Mouse (Mus musculus) C2C12 (cell line): ENCODE data around the gene Rpl34. TPM values are rescaled to one million over a fixed set of nuclear protein-coding genes. Genes with fewer than 3 reads are reported as not detected.

ENCODE experiments used
- H3K27me3 ChIP-seq: one replicate; pipeline ENCODE4 v1.6.1; 2011; ENCODE audit not compliant: control insufficient read depth, insufficient read depth, insufficient read length
- H3K36me3 ChIP-seq: one replicate; pipeline ENCODE4 v1.6.1; 2011; ENCODE audit not compliant: control insufficient read depth, insufficient read depth
- H3K4me3 ChIP-seq: one replicate; pipeline ENCODE4 v1.5.1; 2011; ENCODE audit warnings: mild to moderate bottlenecking, control low read depth; ENCODE audit not compliant: poor library complexity, insufficient read depth, severe bottlenecking
- H3K79me2 ChIP-seq: one replicate; pipeline ENCODE4 v1.6.1; 2011; ENCODE audit not compliant: control insufficient read depth, insufficient read depth
- H3K79me3 ChIP-seq: one replicate; pipeline ENCODE4 v1.6.1; 2011; ENCODE audit warnings: low read depth, control low read depth
- H3ac ChIP-seq: one replicate; pipeline ENCODE3; 2011; ENCODE audit warnings: low read depth; ENCODE audit not compliant: control insufficient read depth, insufficient read length
- CEBPB ChIP-seq: IDR thresholded peaks from one replicate; pipeline ENCODE4 v1.6.1; 2011; ENCODE audit warnings: low read depth, mild to moderate bottlenecking, control low read depth, moderate library complexity
- CTCF ChIP-seq: IDR thresholded peaks from one replicate; pipeline ENCODE4 v1.5.1; 2011; ENCODE audit not compliant: control insufficient read depth, insufficient read depth, insufficient read length
- FOSL1 ChIP-seq: IDR thresholded peaks from one replicate; pipeline ENCODE4 v1.8.0; 2011; ENCODE audit warnings: mild to moderate bottlenecking, low read length; ENCODE audit not compliant: poor library complexity, insufficient read depth, severe bottlenecking
- MAX ChIP-seq: IDR thresholded peaks from one replicate; pipeline ENCODE4 v1.6.1; 2011; ENCODE audit warnings: mild to moderate bottlenecking, control low read depth
- MYOD1 ChIP-seq: IDR thresholded peaks from one replicate; pipeline ENCODE4 v1.6.1; 2011; ENCODE audit warnings: low read depth; ENCODE audit not compliant: control insufficient read depth, insufficient read length
- MYOG ChIP-seq: IDR thresholded peaks from one replicate; pipeline ENCODE4 v1.6.1; 2011; ENCODE audit not compliant: control insufficient read depth, insufficient read length; ENCODE audit errors: extremely low read depth
- USF1 ChIP-seq: IDR thresholded peaks from one replicate; pipeline ENCODE4 v1.6.1; 2011; ENCODE audit warnings: low read depth, mild to moderate bottlenecking, control low read depth, moderate library complexity
- polyA plus RNA-seq: library from polyadenylated mRNA; unstranded; fragments of >200 nt; fragmentation: generic; extraction: Trizol; gene quantifications from one replicate; pipeline ENCODE4 v1.2.1, GENCODE M21; 2012; ENCODE audit warnings: missing spikeins

Gene Rpl34
- polyA plus RNA-seq, 1 experiment: 2,364 TPM

DNA sequence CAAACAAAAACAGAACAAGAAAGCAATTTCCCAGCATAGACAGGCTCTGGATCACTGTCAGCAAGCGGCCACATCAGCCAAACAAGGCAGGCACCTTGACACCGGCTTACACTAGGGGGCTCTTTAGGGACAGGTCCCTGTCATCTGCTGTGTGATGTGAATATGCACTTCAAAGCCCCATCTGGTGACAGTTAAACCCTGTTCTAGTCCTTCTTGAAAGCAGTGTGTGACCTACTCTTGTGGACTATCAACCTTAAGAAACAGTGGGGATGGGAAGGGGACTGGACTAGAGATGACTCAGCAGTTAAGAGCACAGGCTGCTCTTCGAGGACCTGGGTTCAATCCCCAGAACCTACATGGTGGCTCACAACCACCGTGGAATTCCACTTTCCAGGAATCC, 32.6 kb downstream of the Rpl34 start:
- no peak for TF ChIP-seq MYOD1
- no peak for TF ChIP-seq CEBPB
- Histone ChIP-seq H3K79me3 (peaks cover 6% of the 10 kb centered on the region), H3K79me2 (peaks cover 20% of the 10 kb centered on the region), H3K27me3 (no peaks in the 10 kb centered on the region), H3K36me3 (peaks cover 46% of the 10 kb centered on the region), H3K4me3 (no peak overlapping the region), H3ac (no peak overlapping the region)

DNA sequence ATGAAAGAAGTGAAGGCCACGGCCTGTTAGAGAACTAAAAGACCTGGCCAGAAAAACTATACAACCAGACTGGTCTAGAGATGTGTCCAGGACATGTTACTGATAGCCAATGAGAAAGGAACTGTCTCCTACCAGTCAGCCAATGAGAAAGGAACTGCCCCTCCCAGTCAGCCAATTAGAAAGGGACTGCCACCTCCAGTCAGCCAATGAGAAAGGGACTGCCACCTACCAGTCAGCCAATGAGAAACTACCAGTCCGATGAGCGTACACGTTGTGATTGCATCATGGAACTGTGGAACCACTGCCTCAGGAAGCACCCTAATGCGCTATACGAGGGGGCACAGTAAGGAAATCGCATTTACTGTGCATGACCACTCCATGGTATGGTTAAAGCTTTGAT, 35.5 kb downstream of the Rpl34 start:
- Histone ChIP-seq H3K79me3 (peaks cover 5% of the 10 kb centered on the region), H3K79me2 (peaks cover 18% of the 10 kb centered on the region), H3ac (no peak overlapping the region), H3K36me3 (peaks cover 24% of the 10 kb centered on the region), H3K4me3 (no peak overlapping the region), H3K27me3 (no peaks in the 10 kb centered on the region)
- no peak for TF ChIP-seq MYOG
- TF ChIP-seq USF1: no peak
- TF ChIP-seq CTCF: no peak
- no peak for TF ChIP-seq FOSL1
- no peak for TF ChIP-seq MYOD1
- TF ChIP-seq CEBPB: no peak
- no peak for TF ChIP-seq MAX

DNA sequence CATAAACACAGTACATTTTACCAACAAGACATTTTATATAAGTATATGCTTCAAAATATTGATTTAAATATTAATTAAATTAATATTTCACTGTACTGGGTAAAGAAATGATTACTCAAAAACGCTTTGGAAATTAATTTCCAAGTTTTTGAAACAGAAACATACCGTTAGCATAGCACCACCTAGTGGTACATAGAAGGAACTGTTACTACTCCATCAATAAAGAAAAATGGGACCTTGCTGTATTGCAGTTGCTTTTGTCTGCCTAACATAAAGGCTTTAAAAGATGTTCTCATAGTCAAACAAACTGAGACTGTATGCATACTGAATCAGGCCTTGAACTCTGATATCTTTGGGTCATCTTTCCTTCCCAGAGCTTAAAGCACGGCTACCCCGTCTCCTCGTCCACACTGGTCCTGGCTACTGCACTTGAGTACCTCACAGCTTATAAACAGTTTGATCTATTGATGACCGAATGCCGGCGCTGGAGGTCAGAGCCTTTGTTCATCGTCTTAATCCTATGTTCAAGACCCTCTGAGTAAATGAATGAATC, 36.1 kb downstream of the Rpl34 start:
- Histone ChIP-seq H3K27me3 (no peaks in the 10 kb centered on the region), H3K79me3 (peaks cover 5% of the 10 kb centered on the region), H3K36me3 (peaks cover 19% of the 10 kb centered on the region), H3K4me3 (no peak overlapping the region), H3K79me2 (peaks cover 12% of the 10 kb centered on the region), H3ac (no peak overlapping the region)
- TF ChIP-seq CTCF (no peak), MAX (no peak), CEBPB (no peak), FOSL1 (no peak), MYOD1 (no peak), USF1 (no peak), MYOG (no peak)

DNA sequence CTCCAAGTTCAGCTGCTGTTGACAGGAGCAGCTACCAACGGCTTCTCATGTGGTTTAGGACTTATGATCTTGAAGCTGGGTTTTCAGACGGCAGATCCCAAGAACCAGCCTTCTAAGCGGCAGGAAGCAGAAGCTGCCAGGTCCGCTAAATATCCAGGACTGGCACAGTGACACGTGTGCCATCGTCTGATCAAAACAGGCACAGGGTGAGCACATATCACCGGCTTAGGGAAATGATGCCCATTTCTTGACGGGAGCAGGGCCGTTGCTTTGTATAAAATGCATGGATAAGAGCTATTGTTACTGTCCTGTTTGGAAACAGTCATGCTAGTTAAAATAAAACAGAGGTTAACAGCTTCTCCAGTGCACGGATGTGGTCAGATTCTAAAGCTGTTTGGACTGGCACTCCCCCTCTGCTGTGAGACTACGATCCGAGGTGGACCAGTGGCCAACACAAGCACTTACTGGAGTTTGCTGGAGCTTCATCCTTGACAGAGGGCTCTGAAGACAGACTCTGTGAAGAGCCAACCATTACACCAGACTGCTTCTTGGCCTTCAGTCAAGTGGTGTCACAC, 38.5 kb downstream of the Rpl34 start:
- no peaks in the 10 kb centered on the region for H3K27me3 ChIP-seq
- no peaks in the 10 kb centered on the region for H3K79me2 ChIP-seq
- no peak for TF ChIP-seq CTCF
- no peak for TF ChIP-seq MAX
- TF ChIP-seq CEBPB: no peak
- no peak for TF ChIP-seq MYOD1
- no peak for TF ChIP-seq MYOG
- TF ChIP-seq USF1: no peak
- no peak for TF ChIP-seq FOSL1
- H3K4me3 ChIP-seq: no peak overlapping the region
- peaks cover 11% of the 10 kb centered on the region for H3K36me3 ChIP-seq
- no peaks in the 10 kb centered on the region for H3K79me3 ChIP-seq
- no peak overlapping the region for H3ac ChIP-seq

DNA sequence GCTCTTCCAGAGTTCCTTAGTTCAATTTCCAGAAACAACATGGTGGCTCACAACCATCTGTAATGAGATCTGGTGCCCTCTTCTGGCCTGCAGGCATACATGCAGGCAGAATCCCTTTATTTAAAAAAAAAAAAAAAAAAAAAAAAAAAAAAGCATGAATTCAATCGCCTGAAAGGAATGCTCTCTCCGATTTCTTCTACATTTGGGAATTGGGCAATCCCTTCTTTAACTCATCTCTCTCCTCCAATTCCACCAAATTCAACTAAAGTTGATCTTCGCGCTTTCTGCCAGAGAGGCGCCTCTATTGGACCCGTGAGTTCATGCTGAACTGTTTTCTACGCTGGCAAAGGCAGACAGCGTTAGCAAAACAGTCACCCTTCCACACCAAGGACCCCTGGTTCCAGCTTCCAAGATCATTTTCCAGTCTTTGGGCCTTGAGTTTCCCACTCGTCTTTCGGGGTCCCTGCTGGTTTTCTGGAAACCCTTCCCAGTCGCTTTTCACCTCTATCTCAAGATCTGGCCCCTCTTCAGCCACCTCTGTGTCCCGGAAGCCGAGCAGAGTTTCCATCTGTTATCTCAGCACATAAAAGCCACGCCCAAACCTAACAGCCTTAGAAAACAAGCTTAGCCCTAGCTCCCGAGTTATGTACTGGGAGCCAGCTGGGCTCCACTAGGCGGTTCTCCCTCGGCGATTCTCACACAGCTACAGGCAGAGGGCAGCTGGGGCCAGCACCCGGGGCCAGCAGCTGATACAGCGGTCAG, 39.2 kb downstream of the Rpl34 start:
- H3K27me3 ChIP-seq: no peaks in the 10 kb centered on the region
- H3K36me3 ChIP-seq: peaks cover 9% of the 10 kb centered on the region
- no peaks in the 10 kb centered on the region for H3K79me3 ChIP-seq
- no peak overlapping the region for H3K4me3 ChIP-seq
- no peaks in the 10 kb centered on the region for H3K79me2 ChIP-seq
- TF ChIP-seq CEBPB (no peak), FOSL1 (no peak), MYOG (no peak), MAX (no peak), MYOD1 (no peak), USF1 (no peak), CTCF (no peak)
- H3ac ChIP-seq: no peak overlapping the region

DNA sequence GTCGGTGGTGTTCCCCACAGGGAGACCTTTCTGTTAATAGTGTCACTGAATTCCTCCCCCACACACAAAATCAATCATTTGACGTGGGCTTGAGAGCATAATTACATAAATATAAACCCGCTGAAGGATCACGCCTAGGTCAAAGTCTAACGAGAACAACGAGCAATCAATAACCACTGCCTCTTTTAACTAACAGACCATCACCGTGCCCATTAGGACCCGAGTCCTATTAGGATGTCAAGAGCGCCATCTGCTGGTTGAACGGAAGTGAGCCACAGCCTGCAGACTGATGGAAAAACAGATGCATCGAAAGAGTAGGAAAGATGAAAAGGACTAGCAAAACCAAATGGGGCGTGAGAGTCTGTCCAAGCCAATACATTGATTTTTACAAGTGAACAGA, 40.6 kb downstream of the Rpl34 start:
- H3ac ChIP-seq: no peak overlapping the region
- no peak overlapping the region for H3K4me3 ChIP-seq
- H3K36me3 ChIP-seq: no peaks in the 10 kb centered on the region
- no peaks in the 10 kb centered on the region for H3K79me2 ChIP-seq
- H3K79me3 ChIP-seq: no peaks in the 10 kb centered on the region
- TF ChIP-seq MAX: no peak
- TF ChIP-seq USF1: no peak
- TF ChIP-seq CEBPB: no peak
- no peak for TF ChIP-seq FOSL1
- TF ChIP-seq MYOG: no peak
- TF ChIP-seq CTCF: peak; percentile 62
- no peak for TF ChIP-seq MYOD1
- no peaks in the 10 kb centered on the region for H3K27me3 ChIP-seq
